8 mouse cellular contexts compared by ENCODE assay signal in genomic region chr4:123667260-123667867, GRCm38 (mm10). TPM values are rescaled to one million over a fixed set of nuclear protein-coding genes. Genes with fewer than 3 reads are reported as not detected.
DNase-seq lines count a peak whose midpoint lies in the region; ATAC-seq and TF ChIP-seq lines count a peak whose summit lies in the region.

No protein-coding gene starts in this region.

- no peaks in the 10 kb centered on the region for H3K36me3 ChIP-seq in limb, embryonic 14.5 days (ENCODE audit: control insufficient read depth, insufficient read depth, low read length)

- H3K9ac ChIP-seq in limb, embryonic 14.5 days (ENCODE audit: low read depth, low read length, severe bottlenecking) = no peak overlapping the region

- no peak overlapping the region for H3K4me2 ChIP-seq in limb, embryonic 14.5 days (replicated peaks; ENCODE audit: low read depth, low read length, severe bottlenecking)

- no peaks in the 10 kb centered on the region for H3K27me3 ChIP-seq in limb, embryonic 14.5 days (ENCODE audit: control insufficient read depth, insufficient read depth, low read length)

- H3K27ac ChIP-seq in limb, embryonic 14.5 days (replicated peaks; ENCODE audit: low read depth, low read length) = no peak overlapping the region

- no peaks in the 10 kb centered on the region for H3K9me3 ChIP-seq in limb, embryonic 14.5 days (ENCODE audit: control insufficient read depth, low read length)

- peak; percentile 92 for DNase-seq in 3T3-L1 (ENCODE audit: low read depth, low spot score)
- DNase-seq in adrenal gland, adult 2 months = peak; percentile 79
- DNase-seq in embryo, embryonic 11 days = peak; percentile 88
- DNase-seq in gastrocnemius, postnatal 36 days = peak; percentile 40 to 65
- peak; percentile 90 for DNase-seq in kidney, adult 9 months
- DNase-seq in limb, embryonic 14.5 days (ENCODE audit: low spot score) = peak; percentile 93
- DNase-seq in spleen, postnatal 4 days (ENCODE audit: low spot score in 2 of 2) = peak; percentile 73 to 87

- peaks cover 22% of the 10 kb centered on the region for H3K4me1 ChIP-seq in limb, embryonic 14.5 days (ENCODE audit: control insufficient read depth, insufficient read depth, low read length)

- no peak overlapping the region for H3K4me3 ChIP-seq in limb, embryonic 14.5 days (replicated peaks; ENCODE audit: low read length)

- intact Hi-C loops in gastrocnemius, postnatal 36 days (cut with DNase I) = loop anchor here (1.0 kb wide), 1 partner anchor 132 kb away; no protein-coding TSS in a partner anchor

- WGBS in limb, embryonic 14.5 days = 33% methylated on average over 1 of the region's 1 CpGs

- ATAC-seq in limb, embryonic 14.5 days (ENCODE audit: low FRiP score, low read depth) = no peak
- peak; percentile 41; the same call in 1 of the 2 replicates for ATAC-seq in monocyte, adult 5-6 weeks (replicated peaks; ENCODE audit: insufficient number of reproducible peaks, low FRiP score, low TSS enrichment, poor library complexity, severe bottlenecking)

- no peak for TF ChIP-seq POLR2A in limb, embryonic 14.5 days (IDR thresholded peaks at IDR 0.05; ENCODE audit: borderline replicate concordance, extremely low read depth, insufficient read depth, insufficient read length)

RNA-seq across cellular contexts. Expression of gene Macf1, which starts 16.8 kb away (rescaled TPM):
- 100 to 1,000 TPM; 122 to 138 TPM for total RNA-seq in adrenal gland, adult 2 months (2021)
- 29.1 and 37.6 TPM in 2 replicates for polyA plus RNA-seq in adrenal gland, adult 2 months (2012; rRNA removed)
- 10 to 100 TPM; 49.0 to 51.9 TPM for total RNA-seq in gastrocnemius, postnatal 36 days (2021)
- polyA plus RNA-seq in limb, embryonic 14.5 days (2012; rRNA removed) = 99.7 and 103 TPM in 2 replicates
- 79.8 and 84.0 TPM in 2 replicates for polyA plus RNA-seq in limb, embryonic 14.5 days (2014; fragmentation: Nextera tagmentation; extraction: Ambion mirVana)
- total RNA-seq in monocyte, adult 5-6 weeks (2017) = 368 to 783 TPM (median 392 TPM) in 3 replicates

RNA-seq across cellular contexts. Expression of gene Ndufs5, which starts 50.6 kb away (rescaled TPM):
- 100 to 1,000 TPM; 178 to 276 TPM for total RNA-seq in adrenal gland, adult 2 months (2021)
- polyA plus RNA-seq in adrenal gland, adult 2 months (2012; rRNA removed) = 11.9 and 15.8 TPM in 2 replicates
- total RNA-seq in gastrocnemius, postnatal 36 days (2021) = 100 to 1,000 TPM; 246 to 272 TPM
- polyA plus RNA-seq in limb, embryonic 14.5 days (2012; rRNA removed) = 119 and 253 TPM in 2 replicates
- polyA plus RNA-seq in limb, embryonic 14.5 days (2014; fragmentation: Nextera tagmentation; extraction: Ambion mirVana) = 344 and 353 TPM in 2 replicates
- 58.3 to 116 TPM (median 73.9 TPM) in 3 replicates for total RNA-seq in monocyte, adult 5-6 weeks (2017)
